Mouse (Mus musculus) myocyte (in vitro differentiated cells): ENCODE measurements around the gene Atf6b.

ENCODE experiments used
- MAX ChIP-seq: IDR thresholded peaks from one replicate; pipeline ENCODE4 v1.6.1; 2011; ENCODE audit warnings: low read depth, mild to moderate bottlenecking, control low read depth
- POLR2A ChIP-seq: IDR thresholded peaks from one replicate; pipeline ENCODE4 v1.6.1; 2011; ENCODE audit warnings: low read depth, mild to moderate bottlenecking, control low read depth, moderate library complexity; ENCODE audit not compliant: insufficient read length
- TCF12 ChIP-seq: IDR thresholded peaks from one replicate; pipeline ENCODE4 v1.6.1; 2011; ENCODE audit warnings: mild to moderate bottlenecking, control low read depth; ENCODE audit not compliant: poor library complexity, insufficient read depth, severe bottlenecking

DNA sequence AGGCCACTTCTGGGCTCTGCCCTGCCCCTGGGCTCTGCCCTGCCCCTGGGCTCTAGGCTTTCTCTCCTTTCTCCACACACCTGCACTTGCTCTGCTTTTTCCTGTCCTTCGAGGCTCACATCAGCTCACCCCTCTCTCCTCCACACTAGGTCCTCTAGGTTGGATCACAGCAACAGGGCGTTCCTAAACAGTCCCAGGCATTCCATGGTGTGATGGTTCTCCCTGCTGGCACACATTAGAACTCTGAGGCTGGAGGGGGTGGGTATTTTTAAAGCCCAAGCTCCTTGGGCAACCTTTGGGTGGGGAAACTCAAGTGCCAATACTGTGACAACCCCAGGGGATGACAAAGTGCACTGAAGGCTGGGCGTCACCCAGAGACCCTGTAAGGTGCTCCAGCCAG lies 9.5 kb upstream of the Atf6b start:
- TF ChIP-seq POLR2A, result no peak
- TF ChIP-seq MAX, result no peak
- no peak for TF ChIP-seq TCF12
